In the genomic region with DNA sequence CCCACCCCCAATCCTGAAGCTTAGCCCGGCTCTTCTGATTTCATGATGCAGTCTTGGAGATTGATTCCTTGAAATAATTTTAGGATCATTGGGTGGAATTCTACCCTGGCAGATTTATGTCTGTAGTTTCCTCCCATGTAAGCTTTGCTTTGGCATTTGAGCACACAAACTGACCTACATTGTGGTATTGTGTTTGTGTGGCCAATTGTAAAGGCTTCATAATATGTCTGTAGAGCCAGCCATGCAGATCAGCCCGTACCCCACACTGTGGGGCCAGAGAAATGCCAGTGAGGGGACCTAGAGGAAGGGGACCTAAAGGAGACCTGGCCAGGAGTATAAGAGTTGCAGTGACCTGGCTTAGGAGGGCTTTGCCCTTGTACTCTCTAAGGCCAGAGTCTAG, we compare ENCODE assay signal across 18 mouse cellular contexts. TPM values are rescaled to one million over a fixed set of nuclear protein-coding genes. Genes with fewer than 3 reads are reported as not detected.
A peak's percentile ranks its signal among the peaks of the same experiment; 100 is the strongest.
DNase-seq lines count a peak whose midpoint lies in the region; ATAC-seq and TF ChIP-seq lines count a peak whose summit lies in the region.
"Had no signal": no experiment of that assay in that cellular context is flagged by ENCODE, and none has a peak within 500 bp of the region (broad histone marks: within the 10 kb centered on the region; RNA-seq: fewer than 3 reads in every experiment).

No protein-coding gene starts in this region.

- no peaks in the 10 kb centered on the region for H3K9me3 ChIP-seq in midbrain, embryonic 10.5 days (replicated peaks)
- no peaks in the 10 kb centered on the region for H3K9me3 ChIP-seq in midbrain, embryonic 14.5 days (ENCODE audit: control insufficient read depth, low read length)
- H3K9me3 ChIP-seq in embryonic facial prominence, embryonic 13.5 days = no peaks in the 10 kb centered on the region
- H3K9me3 ChIP-seq in limb, embryonic 10.5 days (replicated peaks) = no peaks in the 10 kb centered on the region
- H3K9me3 ChIP-seq in lung, postnatal 0 days (ENCODE audit: low read length) = no peaks in the 10 kb centered on the region
- H3K9me3 ChIP-seq: heart, embryonic 12.5 days had no signal

- H3K27ac ChIP-seq in midbrain, embryonic 10.5 days (replicated peaks) = peak overlapping the region; percentile 50
- H3K27ac ChIP-seq in midbrain, embryonic 14.5 days (replicated peaks; ENCODE audit: low read depth, low read length) = no peak overlapping the region
- H3K27ac ChIP-seq in embryonic facial prominence, embryonic 13.5 days = peak overlapping the region; percentile 79
- H3K27ac ChIP-seq in limb, embryonic 10.5 days = 0 out of 2 replicates have a peak overlapping the region, but pooled peaks have one; percentile 56
- no peak overlapping the region for H3K27ac ChIP-seq in lung, postnatal 0 days (ENCODE audit: low read length)

- H3K27me3 ChIP-seq in midbrain, embryonic 10.5 days (ENCODE audit: low read depth, poor library complexity, severe bottlenecking) = no peaks in the 10 kb centered on the region
- H3K27me3 ChIP-seq in midbrain, embryonic 14.5 days (ENCODE audit: control insufficient read depth, insufficient read depth, low read length) = no peaks in the 10 kb centered on the region
- peaks cover 6% of the 10 kb centered on the region; the same call in 1 of the 2 replicates for H3K27me3 ChIP-seq in embryonic facial prominence, embryonic 13.5 days
- no peaks in the 10 kb centered on the region for H3K27me3 ChIP-seq in limb, embryonic 10.5 days (ENCODE audit: low read depth, poor library complexity, severe bottlenecking)
- no peaks in the 10 kb centered on the region for H3K27me3 ChIP-seq in lung, postnatal 0 days (replicated peaks; ENCODE audit: insufficient read depth, low read length)
- H3K27me3 ChIP-seq: CH12.LX; heart, embryonic 12.5 days had no signal

- no peaks in the 10 kb centered on the region for H3K36me3 ChIP-seq in midbrain, embryonic 10.5 days
- H3K36me3 ChIP-seq in midbrain, embryonic 14.5 days (ENCODE audit: control insufficient read depth, insufficient read depth, low read length) = no peaks in the 10 kb centered on the region
- H3K36me3 ChIP-seq in embryonic facial prominence, embryonic 13.5 days = no peaks in the 10 kb centered on the region
- H3K36me3 ChIP-seq in limb, embryonic 10.5 days = no peaks in the 10 kb centered on the region
- H3K36me3 ChIP-seq in lung, postnatal 0 days (ENCODE audit: insufficient read depth, low read length) = no peaks in the 10 kb centered on the region
- H3K36me3 ChIP-seq: heart, embryonic 12.5 days had no signal

- H3K4me2 ChIP-seq in midbrain, embryonic 14.5 days (ENCODE audit: low read length) = no peak overlapping the region
- peak overlapping the region; percentile 16 for H3K4me2 ChIP-seq in embryonic facial prominence, embryonic 13.5 days
- no peak overlapping the region for H3K4me2 ChIP-seq in lung, postnatal 0 days (replicated peaks; ENCODE audit: low read depth, low read length)
- H3K4me2 ChIP-seq: heart, embryonic 12.5 days had no signal

- no peak for TF ChIP-seq EP300 in lung, postnatal 0 days (IDR thresholded peaks at IDR 0.05)

- no peak overlapping the region for H3K9ac ChIP-seq in midbrain, embryonic 14.5 days (replicated peaks; ENCODE audit: low read length)
- no peak overlapping the region for H3K9ac ChIP-seq in embryonic facial prominence, embryonic 13.5 days
- H3K9ac ChIP-seq in lung, postnatal 0 days (replicated peaks; ENCODE audit: low read depth) = no peak overlapping the region
- H3K9ac ChIP-seq: heart, embryonic 12.5 days had no signal

- no peak overlapping the region for H3K4me3 ChIP-seq in midbrain, embryonic 10.5 days
- H3K4me3 ChIP-seq in midbrain, embryonic 14.5 days (replicated peaks; ENCODE audit: low read depth, low read length) = no peak overlapping the region
- no peak overlapping the region for H3K4me3 ChIP-seq in embryonic facial prominence, embryonic 13.5 days
- no peak overlapping the region for H3K4me3 ChIP-seq in limb, embryonic 10.5 days
- no peak overlapping the region for H3K4me3 ChIP-seq in lung, postnatal 0 days (ENCODE audit: low read depth, low read length)
- H3K4me3 ChIP-seq: erythroblast, embryonic 14.5 days; heart, embryonic 12.5 days had no signal

- DNase-seq in midbrain, embryonic 10.5 days (ENCODE audit: low spot score) = no peak
- no peak for DNase-seq in midbrain, embryonic 14.5 days
- DNase-seq in limb, embryonic 10.5 days (ENCODE audit: low spot score) = no peak
- no peak for DNase-seq in adrenal gland, adult (ENCODE audit: inconsistent age in 2 of 2, low spot score in 1 of 2)
- DNase-seq in lung, postnatal 0 days (ENCODE audit: low spot score) = no peak
- DNase-seq: adrenal gland, postnatal 10 days; cerebellum, adult 18-20 months; cerebellum, adult 9-11 months; cerebellum, postnatal 36 days; gastrocnemius, postnatal 25 days; kidney, adult 11 months had no signal

- no peak for TF ChIP-seq CTCF in lung, postnatal 0 days (IDR thresholded peaks at IDR 0.05)

- ATAC-seq in midbrain, embryonic 14.5 days (ENCODE audit: low FRiP score, low TSS enrichment) = no peak
- ATAC-seq in embryonic facial prominence, embryonic 13.5 days (ENCODE audit: insufficient number of reproducible peaks, insufficient read depth, low FRiP score, low TSS enrichment, low read depth) = no peak
- no peak for ATAC-seq in megakaryocyte, adult 5-6 weeks (ENCODE audit: poor library complexity, severe bottlenecking)
- no peak for ATAC-seq in lung, postnatal 0 days
- ATAC-seq: forebrain, embryonic 16.5 days; hindbrain, embryonic 16.5 days had no signal

- WGBS in midbrain, embryonic 10.5 days = 29% methylated on average over 2 of the region's 2 CpGs
- 19% methylated on average over 2 of the region's 2 CpGs for WGBS in midbrain, embryonic 14.5 days
- WGBS in embryonic facial prominence, embryonic 13.5 days = 18% methylated on average over 2 of the region's 2 CpGs
- WGBS in limb, embryonic 10.5 days = 40% methylated on average over 2 of the region's 2 CpGs
- WGBS in lung, postnatal 0 days = 79% methylated on average over 2 of the region's 2 CpGs

- peaks cover 65% of the 10 kb centered on the region for H3K4me1 ChIP-seq in midbrain, embryonic 10.5 days
- H3K4me1 ChIP-seq in midbrain, embryonic 14.5 days (ENCODE audit: control insufficient read depth, insufficient read depth, low read length) = no peaks in the 10 kb centered on the region
- H3K4me1 ChIP-seq in embryonic facial prominence, embryonic 13.5 days = peaks cover 50% of the 10 kb centered on the region
- peaks cover 73% of the 10 kb centered on the region for H3K4me1 ChIP-seq in limb, embryonic 10.5 days
- no peaks in the 10 kb centered on the region for H3K4me1 ChIP-seq in lung, postnatal 0 days (ENCODE audit: insufficient read depth, low read depth, low read length)
- H3K4me1 ChIP-seq: heart, embryonic 12.5 days had no signal

RNA-seq across cellular contexts. Expression of a gene that starts 22.5 kb away (rescaled TPM):
- 48.6 and 55.8 TPM in 2 replicates for polyA plus RNA-seq in midbrain, embryonic 10.5 days (2016; fragmentation: Nextera tagmentation; extraction: Ambion mirVana)
- 29.5 and 33.2 TPM in 2 replicates for polyA plus RNA-seq in midbrain, embryonic 14.5 days (2014; fragmentation: Nextera tagmentation; extraction: Ambion mirVana)
- polyA plus RNA-seq in embryonic facial prominence, embryonic 13.5 days (2015; fragmentation: Nextera tagmentation; extraction: Ambion mirVana) = 61.7 and 67.5 TPM in 2 replicates
- polyA plus RNA-seq in limb, embryonic 10.5 days (2016; fragmentation: Nextera tagmentation; extraction: Ambion mirVana) = 49.4 and 53.4 TPM in 2 replicates
- total RNA-seq in megakaryocyte, adult 5-6 weeks (2015) = 22.8 and 28.6 TPM in 2 replicates
- 36.1 and 49.0 TPM in 2 replicates for total RNA-seq in megakaryocyte, adult 5-6 weeks (2017)
- 27.9 and 29.1 TPM in 2 replicates for polyA plus RNA-seq in lung, postnatal 0 days (2015; fragmentation: Nextera tagmentation; extraction: Ambion mirVana)

Comparison
In these comparisons a context has a peak if more than half of its experiments do, and no peak if none do; other contexts are left out.
1. H3K27ac ChIP-seq: peak in midbrain, embryonic 10.5 days (single experiment), embryonic facial prominence, embryonic 13.5 days (single experiment) and limb, embryonic 10.5 days (single experiment); none in midbrain, embryonic 14.5 days (single experiment) and lung, postnatal 0 days (single experiment).